Mouse (Mus musculus): Measurements from ENCODE around the gene Ccdc62.
A peak's percentile ranks its signal among the peaks of the same experiment; 100 is the strongest.

DNA sequence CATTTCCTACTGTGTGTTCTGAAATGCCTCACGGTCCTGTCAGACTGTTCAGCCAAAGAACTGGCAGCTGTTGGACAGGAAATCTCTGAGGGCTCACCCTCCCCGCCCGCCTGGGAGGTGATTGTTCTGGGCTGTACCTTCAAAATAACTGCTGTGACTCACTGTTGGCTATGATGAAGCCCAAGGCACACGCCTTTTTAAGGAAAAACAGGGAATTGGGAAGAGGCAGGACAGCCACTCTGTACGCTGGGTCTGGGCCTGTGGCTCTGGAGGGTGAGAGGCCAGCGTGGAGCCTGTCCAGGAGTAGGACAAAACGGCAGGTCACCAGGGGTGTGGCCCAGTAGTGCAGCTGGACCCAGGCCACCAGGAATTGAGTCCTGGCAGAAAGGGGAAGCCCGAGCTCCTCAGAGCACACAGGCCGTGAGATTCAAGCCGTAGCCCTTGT, 61.7 kb downstream of the Ccdc62 start:
- TF ChIP-seq POLR2A (IDR thresholded peaks at IDR 0.05; ENCODE audit: insufficient read length, low read depth): peak; percentile 30
- TF ChIP-seq TCF12 (IDR thresholded peaks at IDR 0.05; ENCODE audit: insufficient read depth, poor library complexity, severe bottlenecking): no peak
- TF ChIP-seq MYOD1 (IDR thresholded peaks at IDR 0.05; ENCODE audit: control insufficient read depth in 1 of 3, insufficient read length in 2 of 3, low read depth in 2 of 3): peak; percentile 42 to 78 (median 78)
- TF ChIP-seq POLR2AphosphoS2 (IDR thresholded peaks at IDR 0.05; ENCODE audit: insufficient read length, low read depth): no peak
- TF ChIP-seq MAX (IDR thresholded peaks at IDR 0.05; ENCODE audit: low read depth): no peak

Measured in myocyte (in vitro differentiated cells).